Mouse (Mus musculus) mouse trophoblast stem cell (cell line): ENCODE results near the gene Zcchc3.

Experiments used
- in situ Hi-C, 2 experiments: fragments of 300-500 bp; cut with MseI, MboI; formaldehyde crosslinking; loops; 2 replicates in 1 of 2; 3 replicates in 1 of 2; pipeline ENCODE4 v1.15.1; 2025

Zcchc3 gene

GRCm38 (mm10) chr2:152409781-152410180, 5.0 kb downstream of the Zcchc3 start:
- in situ Hi-C loops: no loop called here

GRCm38 (mm10) chr2:152406126-152406525, 8.7 kb downstream of the Zcchc3 start:
- in situ Hi-C loops: no loop called here

- in situ Hi-C loops: no loop called here
Observed at GRCm38 (mm10) chr2:152399122-152399542, 15.7 kb downstream of the Zcchc3 start.

GRCm38 (mm10) chr2:152398691-152399090, 16.1 kb downstream of the Zcchc3 start:
- in situ Hi-C loops: no loop called here

- in situ Hi-C loops: no loop called here
Observed at GRCm38 (mm10) chr2:152397680-152398435, 17.0 kb downstream of the Zcchc3 start, which contains the start of gene Sox12. TSS of gene Sox12 (minus strand) at chr2:152398063.

- in situ Hi-C loops: no loop called here
Observed at GRCm38 (mm10) chr2:152397004-152397589, 17.7 kb downstream of the Zcchc3 start.

- in situ Hi-C loops: no loop called here
Observed at GRCm38 (mm10) chr2:152396110-152397003, 18.5 kb downstream of the Zcchc3 start.

- in situ Hi-C loops: no loop called here
Observed at GRCm38 (mm10) chr2:152395271-152395920, 19.4 kb downstream of the Zcchc3 start.

GRCm38 (mm10) chr2:152393225-152394017, 21.4 kb downstream of the Zcchc3 start:
- in situ Hi-C loops: no loop called here

- in situ Hi-C loops: no loop called here
Observed at GRCm38 (mm10) chr2:152392786-152393185, 22.0 kb downstream of the Zcchc3 start.

- in situ Hi-C loops: no loop called here
Observed at GRCm38 (mm10) chr2:152384191-152384590, 30.6 kb downstream of the Zcchc3 start.

GRCm38 (mm10) chr2:152376345-152376741, 38.5 kb downstream of the Zcchc3 start, which contains the start of gene Nrsn2:
TSS of gene Nrsn2 (minus strand) at chr2:152376638.
- in situ Hi-C loops: no loop called here

- in situ Hi-C loops: no loop called here
Observed at GRCm38 (mm10) chr2:152375652-152376344, 39.0 kb downstream of the Zcchc3 start.

GRCm38 (mm10) chr2:152373547-152373946, 41.3 kb downstream of the Zcchc3 start:
- in situ Hi-C loops: no loop called here

- in situ Hi-C loops: no loop called here
Observed at GRCm38 (mm10) chr2:152372661-152373060, 42.2 kb downstream of the Zcchc3 start.

GRCm38 (mm10) chr2:152372104-152372503, 42.7 kb downstream of the Zcchc3 start:
- in situ Hi-C loops: no loop called here

- in situ Hi-C loops: no loop called here
Observed at GRCm38 (mm10) chr2:152368532-152369140, 46.2 kb downstream of the Zcchc3 start.

GRCm38 (mm10) chr2:152367917-152368316, 46.9 kb downstream of the Zcchc3 start:
- in situ Hi-C loops: no loop called here

GRCm38 (mm10) chr2:152363245-152364147, 51.3 kb downstream of the Zcchc3 start:
- in situ Hi-C loops: no loop called here
